ENCODE assay signal across 11 mouse cellular contexts in the genomic region with DNA sequence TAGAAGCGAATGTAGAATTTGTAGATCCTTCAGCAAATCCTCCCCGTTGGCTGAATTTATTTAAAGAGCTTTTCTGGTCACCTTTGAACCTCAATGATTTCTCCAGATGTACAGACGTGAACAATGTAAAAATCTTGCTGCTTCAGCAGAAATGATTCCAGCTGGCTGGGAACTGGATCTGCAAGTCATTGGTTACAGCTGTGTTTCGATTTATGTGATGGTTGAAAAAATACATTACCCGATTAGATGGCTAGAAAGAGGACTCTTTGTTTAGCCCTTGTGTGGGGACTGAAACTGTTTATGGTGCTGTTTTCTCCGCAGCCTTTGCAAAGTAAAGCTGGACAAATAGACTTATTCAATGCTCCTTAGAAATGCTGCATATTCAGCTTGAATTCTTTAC. TPM values are rescaled to one million over a fixed set of nuclear protein-coding genes. Genes with fewer than 3 reads are reported as not detected.
A peak's percentile ranks its signal among the peaks of the same experiment; 100 is the strongest.
DNase-seq lines count a peak whose midpoint lies in the region; ATAC-seq and TF ChIP-seq lines count a peak whose summit lies in the region.
"Had no signal": no experiment of that assay in that cellular context is flagged by ENCODE, and none has a peak within 500 bp of the region (broad histone marks: within the 10 kb centered on the region; RNA-seq: fewer than 3 reads in every experiment).

No protein-coding gene starts in this region.

- DNase-seq in heart, adult 9 months (ENCODE audit: low spot score in 2 of 2): peak; percentile 9 to 28
- no peak for DNase-seq in heart, postnatal 4 days
- DNase-seq in ES-E14 (ENCODE audit: low read depth, low spot score): no peak
- no peak for DNase-seq in forebrain, embryonic 11.5 days (ENCODE audit: low spot score)
- DNase-seq in adrenal gland, adult 2 months: no peak
- DNase-seq in layer of hippocampus, adult 11-12 months (ENCODE audit: low spot score): no peak
- no peak for DNase-seq in adrenal gland, adult 8-10 months

- no peaks in the 10 kb centered on the region for H3K36me3 ChIP-seq in ES-E14 (ENCODE audit: control insufficient read depth, insufficient read depth, low read length, poor library complexity, severe bottlenecking)
- no peaks in the 10 kb centered on the region for H3K36me3 ChIP-seq in forebrain, embryonic 11.5 days (ENCODE audit: control insufficient read depth, insufficient read depth, low read length)
- H3K36me3 ChIP-seq in limb, embryonic 12.5 days: no peaks in the 10 kb centered on the region
- H3K36me3 ChIP-seq: liver, embryonic 15.5 days had no signal

- H3K9me3 ChIP-seq in ES-E14 (ENCODE audit: control insufficient read depth, insufficient read depth, low read depth, low read length): no peaks in the 10 kb centered on the region
- H3K9me3 ChIP-seq in forebrain, embryonic 11.5 days (ENCODE audit: control insufficient read depth, low read length): no peaks in the 10 kb centered on the region
- H3K9me3 ChIP-seq in limb, embryonic 12.5 days: no peaks in the 10 kb centered on the region
- H3K9me3 ChIP-seq: liver, embryonic 15.5 days had no signal

- H3K27me3 ChIP-seq in forebrain, embryonic 11.5 days (ENCODE audit: control insufficient read depth, insufficient read depth, low read length): no peaks in the 10 kb centered on the region
- no peaks in the 10 kb centered on the region for H3K27me3 ChIP-seq in limb, embryonic 12.5 days
- H3K27me3 ChIP-seq: CH12.LX; liver, embryonic 15.5 days had no signal

- no peaks in the 10 kb centered on the region for H3K4me1 ChIP-seq in ES-E14 (ENCODE audit: control insufficient read depth in 2 of 2, insufficient read depth in 2 of 2, low read length in 2 of 2, poor library complexity in 1 of 2)
- H3K4me1 ChIP-seq in forebrain, embryonic 11.5 days (replicated peaks; ENCODE audit: control insufficient read depth, insufficient read depth, low read length): no peaks in the 10 kb centered on the region
- peaks cover 14% of the 10 kb centered on the region for H3K4me1 ChIP-seq in limb, embryonic 12.5 days (replicated peaks)
- H3K4me1 ChIP-seq: liver, embryonic 15.5 days had no signal

- in situ Hi-C loops in ES-E14 (cut with MboI; ENCODE audit: low sequenced_read_pairs in 2 of 2, unreplicated experiment in 2 of 2): no loop called here

- 39% methylated on average over 6 of the region's 6 CpGs for WGBS in forebrain, embryonic 11.5 days
- 13% methylated on average over 6 of the region's 6 CpGs for WGBS in limb, embryonic 12.5 days

- ATAC-seq in forebrain, embryonic 11.5 days (replicated peaks; ENCODE audit: low FRiP score): no peak
- ATAC-seq in limb, embryonic 12.5 days (ENCODE audit: insufficient number of reproducible peaks, insufficient read depth, low FRiP score, low TSS enrichment, low read depth): peak; percentile 86

- no peak overlapping the region for H3K4me3 ChIP-seq in ES-E14 (ENCODE audit: insufficient read depth in 1 of 2, low read depth in 1 of 2, low read length in 2 of 2, poor library complexity in 1 of 2, severe bottlenecking in 1 of 2)
- no peak overlapping the region for H3K4me3 ChIP-seq in forebrain, embryonic 11.5 days (ENCODE audit: low read depth, low read length)
- no peak overlapping the region for H3K4me3 ChIP-seq in limb, embryonic 12.5 days (replicated peaks)
- H3K4me3 ChIP-seq: liver, embryonic 15.5 days had no signal

- no peak overlapping the region for H3K9ac ChIP-seq in ES-E14 (ENCODE audit: insufficient read depth, low read depth, low read length, poor library complexity, severe bottlenecking)
- no peak overlapping the region for H3K9ac ChIP-seq in forebrain, embryonic 11.5 days (ENCODE audit: low read length)
- no peak overlapping the region for H3K9ac ChIP-seq in limb, embryonic 12.5 days (replicated peaks)
- H3K9ac ChIP-seq: liver, embryonic 15.5 days had no signal

- no peak overlapping the region for H3K27ac ChIP-seq in ES-E14 (ENCODE audit: insufficient read depth, low read depth, low read length, poor library complexity, severe bottlenecking)
- H3K27ac ChIP-seq in forebrain, embryonic 11.5 days (ENCODE audit: low read depth, low read length): peak overlapping the region; percentile 14; the same call in 1 of the 2 replicates
- peak overlapping the region; percentile 85 for H3K27ac ChIP-seq in limb, embryonic 12.5 days
- H3K27ac ChIP-seq: liver, embryonic 15.5 days had no signal

- no peak overlapping the region for H3K4me2 ChIP-seq in forebrain, embryonic 11.5 days (ENCODE audit: low read depth, low read length, severe bottlenecking)
- peak overlapping the region; percentile 34 for H3K4me2 ChIP-seq in limb, embryonic 12.5 days
- H3K4me2 ChIP-seq: liver, embryonic 15.5 days had no signal

TF ChIP-seq in ES-E14, 5 proteins besides CTCF, POLR2A, EP300 and RAD21:
- TF ChIP-seq ZNF384 (IDR thresholded peaks at IDR 0.05; ENCODE audit: low read depth, low read length) (no peak), MAFK (IDR thresholded peaks at IDR 0.05; ENCODE audit: insufficient read depth, low read depth, low read length) (peak; percentile 65; the same call in 1 of the 2 replicates)

RNA-seq across cellular contexts. Expression of gene Gm11146, which starts 34.6 kb away (rescaled TPM):
- total RNA-seq in heart, postnatal 4 days (2021): not detected
- total RNA-seq in ES-E14 (2012; rRNA removed): not detected in 2 replicates
- polyA plus RNA-seq in forebrain, embryonic 11.5 days (2014; fragmentation: Nextera tagmentation; extraction: Ambion mirVana): not detected in 2 replicates
- not detected in 2 replicates for polyA plus RNA-seq in limb, embryonic 12.5 days (2016; fragmentation: Nextera tagmentation; extraction: Ambion mirVana)
- total RNA-seq in adrenal gland, adult 2 months (2021): not detected
- polyA plus RNA-seq in adrenal gland, adult 2 months (2012; rRNA removed): not detected in 2 replicates
- total RNA-seq in adrenal gland, adult 8-10 months (2022): not detected
- total RNA-seq: CH12.LX; gastrocnemius, adult 8-10 months had no signal
- polyA plus RNA-seq: liver, embryonic 15.5 days had no signal

Comparison
In these comparisons a context has a peak if more than half of its experiments do, and no peak if none do; other contexts are left out.
1. DNase-seq: peak in heart, adult 9 months (2 of 2); none in heart, postnatal 4 days (single experiment), ES-E14 (single experiment), forebrain, embryonic 11.5 days (single experiment), adrenal gland, adult 2 months (single experiment), layer of hippocampus, adult 11-12 months (single experiment) and adrenal gland, adult 8-10 months (single experiment).